Mouse (Mus musculus) c-Kit-positive CD71-positive TER-119-positive erythroid progenitor cells, embryonic 14.5 days (primary cell): ENCODE results near the gene Wasl.
A peak's percentile ranks its signal among the peaks of the same experiment; 100 is the strongest.

ENCODE experiments used
- DNase-seq: peaks from one replicate; pipeline ENCODE4 v3.0.0-alpha.2; 2013; ENCODE audit warnings: low spot score

Gene Wasl

GRCm38 (mm10) chr6:24645346-24646053 lies 19.3 kb downstream of the Wasl start:
- no peak for DNase-seq

DNA sequence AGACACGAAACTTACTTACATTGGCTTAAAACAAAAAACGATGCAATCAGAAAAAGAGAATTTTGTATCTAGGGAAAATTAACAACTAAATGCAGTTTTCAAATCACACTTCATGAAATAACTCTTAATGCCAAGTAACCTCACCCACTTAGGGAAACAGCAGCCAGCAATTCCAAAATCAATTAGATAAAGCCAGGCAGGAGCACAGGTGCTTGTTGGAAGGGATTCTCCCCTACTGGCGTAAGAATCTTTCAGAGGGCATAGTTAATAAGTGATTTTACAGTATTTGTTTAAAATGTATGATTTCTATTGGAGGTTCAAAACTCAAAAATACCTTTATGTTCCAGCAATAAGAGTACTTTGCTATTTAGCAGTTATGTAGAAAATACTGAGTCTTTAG lies 21.8 kb downstream of the Wasl start:
- DNase-seq: no peak

DNA sequence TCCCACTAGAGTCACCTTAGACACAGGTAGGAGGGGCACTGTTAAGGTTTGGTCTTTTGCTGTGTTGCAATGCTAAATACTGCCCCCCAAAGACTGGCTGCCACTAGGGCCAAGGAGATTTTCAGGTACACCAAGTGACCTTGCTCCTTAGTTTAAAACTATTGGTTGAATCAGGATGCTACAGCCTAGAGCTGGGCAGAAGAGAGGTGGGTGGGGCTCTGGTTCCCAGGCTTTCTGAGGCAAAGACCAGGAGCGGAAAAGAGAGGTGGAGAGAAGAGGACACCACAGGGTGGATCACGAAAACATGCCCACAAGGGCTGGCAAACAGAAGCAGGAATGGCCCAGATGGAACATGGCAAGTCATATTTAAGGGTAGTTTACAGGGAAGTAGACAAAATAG lies 22.6 kb downstream of the Wasl start:
- DNase-seq: no peak

DNA sequence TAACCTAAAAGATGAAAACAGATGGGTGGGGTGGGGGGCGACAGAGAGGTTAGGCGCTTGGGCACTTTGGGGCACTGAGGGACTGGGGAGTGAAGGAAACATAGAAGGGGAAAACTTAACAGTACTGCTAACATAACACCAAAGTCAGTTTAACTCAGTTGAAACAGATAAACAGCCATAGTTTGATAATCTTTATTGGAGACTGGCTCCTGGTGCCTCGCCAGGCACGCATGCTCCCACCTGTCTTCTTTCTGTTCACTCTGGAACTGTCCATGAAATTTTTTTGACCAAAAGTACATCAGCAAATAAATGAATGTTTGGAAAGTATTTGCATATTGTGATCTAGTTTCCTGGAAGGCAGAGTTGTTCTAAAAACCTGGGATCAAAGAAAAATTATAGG lies 23.5 kb downstream of the Wasl start:
- DNase-seq: no peak

DNA sequence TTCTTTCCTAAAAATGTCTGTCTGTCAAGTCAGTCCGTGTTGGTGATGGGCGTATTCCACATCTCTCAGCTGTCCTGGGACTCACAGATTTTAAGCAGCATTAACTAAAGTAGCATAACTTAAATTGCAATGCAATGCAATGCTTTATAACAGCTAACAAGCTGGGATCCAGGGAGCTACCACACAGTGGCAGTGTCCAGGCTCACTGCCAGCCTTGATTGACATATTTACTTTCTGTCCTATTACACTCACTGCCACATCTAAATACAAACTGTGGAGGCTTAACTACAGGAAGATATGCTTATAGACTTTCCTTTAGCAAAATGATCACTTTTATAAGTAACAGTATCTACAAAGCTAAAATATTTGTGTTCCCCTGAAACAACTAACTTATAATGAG lies 29.0 kb downstream of the Wasl start:
- DNase-seq: no peak

DNA sequence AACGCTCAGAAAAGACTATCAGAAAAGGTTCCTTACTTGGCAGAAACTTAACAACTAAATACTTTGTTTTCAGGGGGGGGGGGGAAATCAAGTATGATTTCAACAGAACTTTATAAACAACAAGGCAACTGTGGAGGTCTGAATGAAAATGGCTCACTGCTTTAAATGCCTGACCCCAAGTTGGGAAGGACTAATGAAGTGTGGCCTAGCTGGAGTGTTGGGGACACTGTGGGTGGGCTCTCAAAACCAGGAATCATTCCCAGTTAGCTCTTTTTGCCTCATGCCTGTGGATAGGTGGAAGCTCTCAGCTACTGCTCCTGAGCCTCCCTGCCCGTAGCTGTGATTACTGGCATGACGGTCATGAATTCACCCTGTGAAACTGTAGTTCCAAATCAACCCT lies 30.7 kb downstream of the Wasl start:
- DNase-seq: no peak

GRCm38 (mm10) chr6:24632061-24632460 lies 32.7 kb downstream of the Wasl start:
- no peak for DNase-seq

DNA sequence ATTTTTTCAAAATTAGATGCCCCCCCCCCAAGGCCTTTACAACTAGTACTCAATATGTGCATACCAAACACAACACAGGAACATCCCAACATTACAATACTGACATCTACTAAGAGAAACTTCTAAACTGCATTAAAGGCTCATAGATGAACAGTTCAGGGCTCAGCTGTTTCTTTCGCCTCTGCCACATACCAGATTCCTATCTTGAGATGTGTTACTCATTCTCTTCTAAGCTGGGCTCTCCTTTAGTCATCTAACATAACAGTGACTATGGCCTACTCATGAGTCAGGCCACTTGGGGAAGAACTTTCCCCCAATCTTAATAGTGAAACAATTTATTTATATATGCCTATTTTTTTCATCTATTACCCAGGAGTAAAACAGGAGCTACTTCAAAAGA lies 36.3 kb downstream of the Wasl start:
- DNase-seq: no peak

DNA sequence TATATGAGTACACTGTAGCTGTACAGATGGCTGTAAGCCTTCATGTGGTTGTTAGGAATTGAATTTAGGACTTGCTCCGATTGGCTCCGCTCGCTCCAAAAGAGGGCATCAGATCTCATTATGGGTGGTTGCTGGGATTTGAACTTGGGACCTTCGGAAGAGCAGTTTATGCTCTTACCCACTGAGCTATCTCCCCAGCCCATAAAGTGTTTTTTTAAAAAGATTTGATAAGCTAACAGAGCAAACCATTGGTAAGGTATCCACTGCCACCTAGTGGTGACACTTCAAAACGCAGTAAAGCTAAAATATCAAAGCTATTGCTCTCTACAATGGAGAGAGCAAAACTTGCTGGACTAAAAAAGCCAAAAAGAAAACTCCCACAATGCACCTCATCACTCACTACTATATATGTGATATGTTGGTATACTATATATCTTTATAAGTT lies 37.2 kb downstream of the Wasl start:
- peak; percentile 71 for DNase-seq

GRCm38 (mm10) chr6:24622098-24622497 lies 42.7 kb downstream of the Wasl start:
- no peak for DNase-seq

DNA sequence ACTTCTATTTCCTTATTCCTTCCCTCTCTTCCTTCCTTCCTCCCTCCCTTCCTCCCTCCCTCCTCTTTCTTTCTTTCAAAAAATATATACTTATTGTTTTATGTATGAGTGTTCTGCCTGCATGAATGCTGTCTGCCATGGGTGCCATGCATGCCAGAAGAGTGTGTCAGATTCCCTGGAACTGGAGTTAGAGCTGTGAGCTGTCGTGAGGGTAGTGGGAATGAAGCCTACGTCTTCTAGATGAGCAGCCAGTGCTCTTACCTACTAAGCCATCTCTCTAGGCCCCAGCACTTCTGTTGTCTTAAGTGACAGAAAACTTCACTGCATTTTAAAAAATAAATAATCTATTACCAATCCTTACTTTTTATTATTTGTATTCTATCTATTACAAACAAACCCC lies 43.9 kb downstream of the Wasl start:
- DNase-seq: no peak

DNA sequence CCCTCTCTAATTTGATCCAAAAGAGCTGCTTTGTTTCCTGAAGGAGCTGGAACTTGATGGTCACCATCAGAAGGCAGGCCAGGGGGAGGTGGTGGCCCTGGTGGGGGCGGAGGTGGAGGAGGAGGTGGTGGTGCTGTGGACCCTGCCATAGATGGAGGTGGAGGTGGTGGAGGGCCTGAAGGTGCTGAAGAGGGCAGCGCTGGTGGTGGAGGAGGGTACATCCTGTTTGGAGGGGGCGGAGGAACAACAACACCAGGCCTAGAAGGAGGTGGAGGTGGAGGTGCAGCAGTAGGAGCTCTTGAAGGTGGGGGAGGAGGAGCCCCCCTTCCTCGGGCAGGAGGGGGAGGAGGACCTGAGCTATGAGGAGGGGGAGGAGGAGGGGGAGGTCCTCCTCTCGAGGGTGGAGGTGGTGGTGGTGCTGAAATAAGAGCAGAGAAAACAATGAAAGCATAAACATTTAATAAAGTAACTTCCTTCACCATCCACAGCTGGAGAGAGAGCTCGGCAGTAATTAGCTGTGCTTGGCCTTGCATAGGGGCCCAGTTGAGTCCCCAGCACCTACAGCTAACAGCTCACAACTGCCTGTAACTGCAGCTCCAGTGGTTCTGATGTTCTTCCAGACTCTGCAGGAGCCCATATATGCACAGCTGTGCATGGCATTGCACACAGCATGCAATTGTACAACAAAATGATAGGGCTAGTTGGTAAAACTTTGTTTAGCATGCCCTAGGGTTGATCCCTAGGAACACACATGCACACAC lies 45.3 kb downstream of the Wasl start:
- no peak for DNase-seq

- DNase-seq: no peak
Observed at GRCm38 (mm10) chr6:24616746-24617145, 48.1 kb downstream of the Wasl start.

- no peak for DNase-seq
Observed at GRCm38 (mm10) chr6:24613918-24614317, 50.9 kb downstream of the Wasl start.

DNA sequence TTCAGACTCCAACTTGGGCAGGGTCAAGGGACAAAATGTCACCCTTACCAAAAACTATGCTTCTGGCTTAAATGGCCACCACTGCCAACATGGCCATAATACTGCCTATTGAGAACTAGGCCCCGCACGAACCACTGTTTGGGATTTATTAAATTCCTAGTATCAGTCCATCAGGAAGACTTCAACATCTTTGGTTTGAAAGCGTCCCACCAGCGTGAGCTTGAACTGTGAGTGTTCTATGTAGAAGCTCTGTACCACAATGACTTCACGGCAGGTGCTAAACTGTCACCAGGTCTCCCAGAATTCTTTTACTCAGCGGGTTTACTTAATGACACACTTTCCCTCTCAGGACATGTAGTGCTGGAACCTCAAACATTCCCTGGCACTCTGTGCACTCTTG lies 51.5 kb downstream of the Wasl start:
- DNase-seq: no peak

DNA sequence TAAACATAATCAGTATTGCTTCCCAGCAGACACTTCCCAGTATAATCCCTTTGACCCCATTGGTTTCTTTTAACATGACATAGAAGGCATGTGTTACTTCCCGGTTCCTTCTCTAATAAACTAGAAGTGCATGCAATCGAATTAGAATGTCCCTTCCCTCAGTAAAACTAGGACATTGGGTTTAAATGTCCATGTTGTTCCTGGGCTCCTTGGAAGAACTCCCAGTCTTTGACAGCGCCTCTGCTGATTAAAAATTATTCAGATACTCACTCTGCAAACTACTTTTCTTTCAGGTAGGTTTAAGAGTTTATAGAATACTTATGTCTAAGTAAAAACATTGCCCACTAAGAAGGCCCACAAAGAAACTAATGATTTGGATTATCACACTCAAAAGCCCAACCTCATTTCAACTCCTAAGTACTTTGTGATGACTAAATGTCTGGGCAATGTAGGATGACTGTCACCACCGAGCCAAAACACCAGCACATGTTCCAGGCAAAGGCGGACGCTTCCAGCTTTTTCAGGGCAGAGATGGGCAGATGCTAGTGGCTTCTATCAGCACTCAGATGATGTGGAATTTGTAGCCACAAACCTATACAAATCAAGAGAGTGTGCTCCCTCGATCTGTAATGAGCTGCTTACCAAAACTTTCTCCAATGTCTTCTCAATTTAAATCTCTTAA lies 52.6 kb downstream of the Wasl start:
- DNase-seq: no peak

GRCm38 (mm10) chr6:24610358-24610757 lies 54.5 kb downstream of the Wasl start:
- no peak for DNase-seq

GRCm38 (mm10) chr6:24609531-24609930 lies 55.3 kb downstream of the Wasl start:
- no peak for DNase-seq

GRCm38 (mm10) chr6:24608682-24609081 lies 56.1 kb downstream of the Wasl start:
- no peak for DNase-seq

DNA sequence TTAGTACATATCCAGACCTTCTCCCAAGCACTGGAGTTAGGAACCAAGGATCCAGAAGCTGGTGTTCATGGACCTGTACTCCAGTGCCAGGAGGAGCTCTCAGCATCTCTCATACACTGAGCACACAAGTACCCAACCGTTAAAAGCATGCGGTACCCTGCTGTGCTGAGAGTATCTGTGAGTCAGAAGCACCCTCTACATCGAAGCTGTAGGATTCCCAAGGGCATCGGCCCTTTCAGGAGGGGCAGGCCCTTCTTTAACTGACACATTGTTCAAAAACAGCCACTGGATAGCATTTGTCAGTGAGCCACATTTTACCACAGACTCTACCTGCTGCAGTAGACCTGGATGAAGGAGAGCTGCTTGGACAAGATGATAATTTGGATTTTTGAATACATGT lies 56.7 kb downstream of the Wasl start:
- DNase-seq: no peak

- no peak for DNase-seq
Observed at GRCm38 (mm10) chr6:24607531-24607930, 57.3 kb downstream of the Wasl start.

DNA sequence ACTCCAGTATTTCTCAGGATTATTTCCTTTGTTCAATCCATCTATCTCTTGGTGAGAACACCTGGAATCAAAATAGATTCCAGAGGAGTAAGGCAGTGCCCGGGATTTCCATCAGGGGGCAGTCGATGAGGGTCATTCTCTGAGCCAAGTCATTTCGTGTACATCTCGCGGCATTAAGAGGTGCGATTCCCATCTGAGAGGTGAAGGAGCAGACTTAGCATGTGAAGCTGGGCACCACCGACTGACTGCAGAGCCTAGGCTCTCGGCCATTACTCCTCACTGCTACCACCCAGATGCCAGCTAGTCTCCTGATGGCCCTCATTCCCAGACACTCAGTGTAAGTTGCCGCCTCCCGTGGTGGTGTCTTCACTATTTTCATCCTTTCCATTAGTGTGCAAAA lies 58.3 kb downstream of the Wasl start:
- no peak for DNase-seq

DNA sequence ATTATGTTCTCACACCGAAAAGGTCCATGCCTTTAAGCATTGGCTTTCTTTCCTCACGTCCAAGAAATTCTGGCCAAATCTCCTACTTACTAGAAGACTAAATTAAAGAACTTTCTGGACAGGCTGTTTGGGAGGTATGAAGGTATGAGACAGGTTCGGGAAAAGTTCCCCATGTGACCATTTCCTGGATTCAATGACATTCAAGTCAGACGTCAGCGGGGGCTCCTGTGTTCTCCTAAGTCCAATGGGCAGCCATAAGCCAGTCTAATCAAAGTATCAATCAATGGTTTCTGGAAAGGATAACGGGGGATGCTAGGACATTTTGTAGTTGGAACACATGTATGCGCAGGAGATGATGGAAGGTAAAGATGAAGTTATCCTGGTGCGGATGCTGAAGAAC lies 59.2 kb downstream of the Wasl start:
- no peak for DNase-seq
